Mouse (Mus musculus) cerebral cortex, adult 2 months (tissue): ENCODE measurements around the gene Tmbim4.

Experiments
- WGBS: fragments of 180-500 bp; shearing (Covaris S2); methylation state at CpG from one replicate; pipeline ENCODE4 v1.1.7; 2018; 5-methylcytosine and 5-hydroxymethylcytosine counted together

The Tmbim4 gene

GRCm38 (mm10) chr10:120245681-120246080 lies 44.3 kb downstream of the Tmbim4 start:
- 78% methylated on average over 5 of the region's 5 CpGs for WGBS

- WGBS, result 53% methylated on average over 9 of the region's 9 CpGs
Observed at GRCm38 (mm10) chr10:120246994-120247750, 45.8 kb downstream of the Tmbim4 start.

- WGBS, result 39% methylated on average over 11 of the region's 11 CpGs
Observed at GRCm38 (mm10) chr10:120250911-120251683, 49.7 kb downstream of the Tmbim4 start.

- 80% methylated on average over 4 of the region's 4 CpGs for WGBS
Observed at GRCm38 (mm10) chr10:120251791-120252190, 50.4 kb downstream of the Tmbim4 start.

- WGBS, result 42% methylated on average over 8 of the region's 8 CpGs
Observed at GRCm38 (mm10) chr10:120252800-120253199, 51.4 kb downstream of the Tmbim4 start.

- 22% methylated on average over 11 of the region's 11 CpGs for WGBS
Observed at GRCm38 (mm10) chr10:120257231-120257630, 55.8 kb downstream of the Tmbim4 start.

- 81% methylated on average over 12 of the region's 12 CpGs for WGBS
Observed at GRCm38 (mm10) chr10:120267790-120268189, 66.4 kb downstream of the Tmbim4 start.

- 96% methylated on average over 13 of the region's 13 CpGs for WGBS
Observed at GRCm38 (mm10) chr10:120269946-120270345, 68.6 kb downstream of the Tmbim4 start.

- 72% methylated on average over 4 of the region's 4 CpGs for WGBS
Observed at GRCm38 (mm10) chr10:120270777-120271176, 69.4 kb downstream of the Tmbim4 start.

- WGBS, result 74% methylated on average over 6 of the region's 6 CpGs
Observed at GRCm38 (mm10) chr10:120271318-120271717, 69.9 kb downstream of the Tmbim4 start.

- 8% methylated on average over 10 of the region's 11 CpGs for WGBS
Observed at GRCm38 (mm10) chr10:120271879-120272269, 70.5 kb downstream of the Tmbim4 start.

- whole genome bisulfite sequencing, result 12% methylated on average over 19 of the region's 19 CpGs
Observed at GRCm38 (mm10) chr10:120272270-120272883, 71.0 kb downstream of the Tmbim4 start.

- WGBS, result 73% methylated on average over 7 of the region's 7 CpGs
Observed at GRCm38 (mm10) chr10:120273335-120273734, 71.9 kb downstream of the Tmbim4 start.
